Mouse (Mus musculus) lung, embryonic 16.5 days (tissue): ENCODE measurements around the gene Ces1b. TPM values are rescaled to one million over a fixed set of nuclear protein-coding genes. Genes with fewer than 3 reads are reported as not detected.

ENCODE experiments used
- ATAC-seq: fragments of 200-750 bp; cut with Nextera tagmentation; 2 replicates; pipeline ENCODE4 v1.8.0; 2017; ENCODE audit warnings: low read depth, mild to moderate bottlenecking, moderate library complexity
- H3K27ac ChIP-seq: fragments of 300-500 bp; sonication (generic); 2 replicates; pipeline ENCODE4 v1.5.1; 2014; ENCODE audit warnings: mild to moderate bottlenecking, control low read depth, low read length
- H3K27me3 ChIP-seq: fragments of 300-500 bp; sonication (generic); 2 replicates; pipeline ENCODE4 v1.6.1; 2014; ENCODE audit warnings: low read depth, low read length, mixed read lengths; ENCODE audit not compliant: control insufficient read depth, insufficient read depth
- H3K36me3 ChIP-seq: fragments of 300-500 bp; sonication (generic); 2 replicates; pipeline ENCODE4 v1.6.1; 2014; ENCODE audit warnings: low read length; ENCODE audit not compliant: control insufficient read depth, insufficient read depth
- H3K4me1 ChIP-seq: fragments of 300-500 bp; sonication (generic); replicated peaks from 2 replicates; pipeline ENCODE4 v1.6.1; 2014; ENCODE audit warnings: low read length, mixed read lengths; ENCODE audit not compliant: control insufficient read depth, insufficient read depth
- H3K4me2 ChIP-seq: fragments of 300-500 bp; sonication (generic); 2 replicates; pipeline ENCODE4 v1.6.1; 2014; ENCODE audit warnings: low read depth, low read length, control low read depth
- H3K4me3 ChIP-seq: fragments of 300-500 bp; sonication (generic); 2 replicates; pipeline ENCODE4 v1.5.1; 2014; ENCODE audit warnings: mild to moderate bottlenecking, low read length, control low read depth
- H3K9ac ChIP-seq: fragments of 300-500 bp; sonication (generic); 2 replicates; pipeline ENCODE4 v1.6.1; 2014; ENCODE audit warnings: low read length, control low read depth
- H3K9me3 ChIP-seq: fragments of 300-500 bp; sonication (generic); 2 replicates; pipeline ENCODE4 v1.6.1; 2016; ENCODE audit warnings: low read length; ENCODE audit not compliant: control insufficient read depth
- WGBS: fragments of 180-500 bp; shearing (Covaris S2); extraction: QIAGEN DNeasy Blood & Tissue Kit; methylation state at CpG from one replicate; pipeline ENCODE4 v1.1.7; 2014; 5-methylcytosine and 5-hydroxymethylcytosine counted together
- polyA plus RNA-seq: library from polyadenylated mRNA; unstranded; fragments of >200 nt; fragmentation: Nextera tagmentation; extraction: Ambion mirVana; gene quantifications from 2 replicates; pipeline ENCODE4 v1.2.1, GENCODE M21; 2015

The Ces1b gene
- 0.20 TPM in 1 of 2 replicates, not detected in the other for polyA plus RNA-seq

- Histone ChIP-seq H3K4me3 (no peak within 1 kb of the TSS), H3K4me2 (no peak within 1 kb of the TSS), H3K27me3 (no peaks in the 10 kb centered on the region), H3K9ac (no peak within 1 kb of the TSS), H3K9me3 (no peaks in the 10 kb centered on the region), H3K36me3 (no peaks in the 10 kb centered on the region), H3K27ac (no peak within 1 kb of the TSS), H3K4me1 (no peaks in the 10 kb centered on the region)
- ATAC-seq, result no peak
- 51% methylated on average over 2 of the region's 2 CpGs for WGBS
Observed at GRCm38 (mm10) chr8:93079887-93080286, at the start of gene Ces1b. Gene Ces1b, minus strand, starts transcription at chr8:93080017.

- Histone ChIP-seq H3K27ac (no peak overlapping the region), H3K9me3 (no peaks in the 10 kb centered on the region), H3K9ac (no peak overlapping the region), H3K4me3 (no peak overlapping the region), H3K36me3 (no peaks in the 10 kb centered on the region), H3K27me3 (no peaks in the 10 kb centered on the region), H3K4me2 (no peak overlapping the region), H3K4me1 (no peaks in the 10 kb centered on the region)
- WGBS, result 77% methylated on average over 2 of the region's 2 CpGs
- ATAC-seq, result no peak
Observed at GRCm38 (mm10) chr8:93126476-93126875, 46.7 kb upstream of the Ces1b start.

GRCm38 (mm10) chr8:93122005-93122404 is 42.2 kb upstream of the Ces1b start:
- Histone ChIP-seq H3K36me3 (no peaks in the 10 kb centered on the region), H3K4me2 (no peak overlapping the region), H3K4me1 (no peaks in the 10 kb centered on the region), H3K9me3 (no peaks in the 10 kb centered on the region), H3K9ac (no peak overlapping the region), H3K27me3 (no peaks in the 10 kb centered on the region), H3K27ac (no peak overlapping the region), H3K4me3 (no peak overlapping the region)
- 92% methylated on average over 1 of the region's 1 CpGs for WGBS
- no peak for ATAC-seq

- Histone ChIP-seq H3K9me3 (no peaks in the 10 kb centered on the region), H3K4me1 (no peaks in the 10 kb centered on the region), H3K36me3 (no peaks in the 10 kb centered on the region), H3K27me3 (no peaks in the 10 kb centered on the region), H3K4me2 (no peak overlapping the region), H3K4me3 (no peak overlapping the region), H3K9ac (no peak overlapping the region), H3K27ac (no peak overlapping the region)
- ATAC-seq, result peak; percentile 54; the same call in 1 of the 2 replicates
Observed at GRCm38 (mm10) chr8:93095376-93095775, 15.6 kb upstream of the Ces1b start.

GRCm38 (mm10) chr8:93091324-93091723 is 11.5 kb upstream of the Ces1b start:
- Histone ChIP-seq H3K36me3 (no peaks in the 10 kb centered on the region), H3K9ac (no peak overlapping the region)
- no peak for ATAC-seq

GRCm38 (mm10) chr8:93088686-93089122 is 8.9 kb upstream of the Ces1b start:
- 0% methylated on average over 2 of the region's 2 CpGs for WGBS
- Histone ChIP-seq H3K27ac (no peak overlapping the region), H3K36me3 (no peaks in the 10 kb centered on the region), H3K4me1 (no peaks in the 10 kb centered on the region; the same call in 1 of the 2 replicates), H3K4me3 (no peak overlapping the region), H3K27me3 (no peaks in the 10 kb centered on the region), H3K4me2 (peak overlapping the region; percentile 32; the same call in 1 of the 2 replicates), H3K9me3 (no peaks in the 10 kb centered on the region), H3K9ac (no peak overlapping the region)
- peak; percentile 88 for ATAC-seq

More at GRCm38 (mm10) chr8:93091324-93091723, 11.5 kb upstream of the Ces1b start:
- no peak overlapping the region for H3K4me2 ChIP-seq
- H3K4me1 ChIP-seq, result no peaks in the 10 kb centered on the region; the same call in 1 of the 2 replicates
- H3K9me3 ChIP-seq, result no peaks in the 10 kb centered on the region
- no peak overlapping the region for H3K27ac ChIP-seq
- no peak overlapping the region for H3K4me3 ChIP-seq
- no peaks in the 10 kb centered on the region for H3K27me3 ChIP-seq
- 54% methylated on average over 1 of the region's 1 CpGs for WGBS

- ATAC-seq, result no peak
- 11% methylated on average over 7 of the region's 7 CpGs for WGBS
Observed at GRCm38 (mm10) chr8:93088193-93088592, 8.4 kb upstream of the Ces1b start.

GRCm38 (mm10) chr8:93075251-93075650 is 4.6 kb downstream of the Ces1b start:
- Histone ChIP-seq H3K4me1 (no peaks in the 10 kb centered on the region), H3K9me3 (no peaks in the 10 kb centered on the region), H3K4me3 (no peak overlapping the region), H3K27me3 (no peaks in the 10 kb centered on the region), H3K36me3 (no peaks in the 10 kb centered on the region), H3K27ac (no peak overlapping the region), H3K4me2 (no peak overlapping the region), H3K9ac (no peak overlapping the region)
- WGBS, result 84% methylated on average over 4 of the region's 4 CpGs
- no peak for ATAC-seq

More at GRCm38 (mm10) chr8:93088193-93088592, 8.4 kb upstream of the Ces1b start:
- no peaks in the 10 kb centered on the region for H3K9me3 ChIP-seq
- no peaks in the 10 kb centered on the region for H3K36me3 ChIP-seq
- no peak overlapping the region for H3K9ac ChIP-seq
- H3K4me1 ChIP-seq, result no peaks in the 10 kb centered on the region; the same call in 1 of the 2 replicates
- H3K27me3 ChIP-seq, result no peaks in the 10 kb centered on the region
- no peak overlapping the region for H3K4me3 ChIP-seq
- H3K27ac ChIP-seq, result no peak overlapping the region
- peak overlapping the region; percentile 32 for H3K4me2 ChIP-seq

- Histone ChIP-seq H3K27me3 (no peaks in the 10 kb centered on the region), H3K4me3 (no peak overlapping the region), H3K36me3 (no peaks in the 10 kb centered on the region), H3K4me1 (no peaks in the 10 kb centered on the region), H3K27ac (no peak overlapping the region), H3K9ac (no peak overlapping the region), H3K4me2 (no peak overlapping the region), H3K9me3 (no peaks in the 10 kb centered on the region)
- no peak for ATAC-seq
- WGBS, result 49% methylated on average over 3 of the region's 3 CpGs
Observed at GRCm38 (mm10) chr8:93063416-93064117, 16.2 kb downstream of the Ces1b start.
